Mouse (Mus musculus) T-helper 2 cell (primary cell): ENCODE results near the gene Gm1113.

Experiments used
- in situ Hi-C: fragments of 300-600 bp; cut with MboI, MseI; formaldehyde crosslinking; loops from one replicate; pipeline ENCODE4 v1.15.1; 2025; ENCODE audit warnings: high pct_unique_total_duplicates

Gene Gm1113

GRCm38 (mm10) chr9:35518169-35518568 lies at the start of gene Gm1113:
Gene Gm1113 (minus strand): TSS chr9:35518269.
- in situ Hi-C loops = no loop called here

GRCm38 (mm10) chr9:35564536-35565240 lies 46.6 kb upstream of the Gm1113 start:
- in situ Hi-C loops = loop anchor here (10.0 kb wide), 1 partner anchor 1160 kb away; the partner anchor contains the start of gene Chek1

GRCm38 (mm10) chr9:35561583-35561982 lies 43.5 kb upstream of the Gm1113 start:
- in situ Hi-C loops = loop anchor here (10.0 kb wide), 1 partner anchor 1163 kb away; the partner anchor contains the start of gene Chek1

- in situ Hi-C loops = loop anchor here (10.0 kb wide), 1 partner anchor 1164 kb away; the partner anchor contains the start of gene Chek1
These were observed 43.0 kb upstream of the Gm1113 start for GRCm38 (mm10) chr9:35561076-35561475.

- in situ Hi-C loops = no loop called here
These were observed 41.2 kb upstream of the Gm1113 start for GRCm38 (mm10) chr9:35559009-35559890.

DNA sequence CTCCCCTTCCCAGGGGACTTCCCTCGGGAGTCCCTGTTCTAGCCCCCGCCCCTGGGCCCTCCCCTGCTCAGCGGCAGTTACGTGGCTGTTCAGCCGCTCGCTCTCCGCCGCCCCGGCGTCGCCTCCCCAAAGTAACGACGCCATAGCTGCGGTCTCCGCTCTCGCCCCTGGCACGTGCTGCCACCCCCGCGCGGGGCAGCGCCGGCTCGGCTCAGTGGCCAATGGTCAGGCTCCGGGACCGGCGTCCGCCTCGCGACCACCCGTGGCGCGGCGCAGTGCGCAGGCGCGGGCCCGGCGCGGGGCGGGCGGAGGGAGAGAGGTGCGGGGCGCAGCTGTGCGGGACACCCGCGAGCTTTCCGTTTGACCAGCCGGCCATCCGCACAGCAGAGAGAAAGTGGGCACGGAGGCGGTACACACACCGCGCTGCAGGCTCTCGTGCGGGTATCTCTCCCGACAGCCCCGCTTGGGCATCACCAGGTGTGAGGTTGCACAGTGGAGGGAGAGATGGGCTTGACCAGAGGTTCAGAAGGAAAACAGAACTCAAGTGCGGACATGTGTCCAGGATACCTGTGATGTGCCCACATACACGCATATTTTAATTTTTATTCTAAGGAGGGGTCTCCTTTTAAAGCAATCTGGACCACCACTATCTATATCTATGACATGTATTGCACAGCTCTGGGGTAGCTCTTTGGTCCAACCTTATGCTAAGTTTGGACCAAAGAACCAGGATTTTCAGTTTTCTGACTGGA lies 40.4 kb upstream of the Gm1113 start, which contains the start of the genes Ddx25 and Pus3:
Gene Ddx25 (minus strand): TSS at position 272 of the 752 bp plus-strand sequence.
Gene Pus3 (plus strand): TSS at position 339 of the 752 bp plus-strand sequence.
- in situ Hi-C loops = no loop called here

DNA sequence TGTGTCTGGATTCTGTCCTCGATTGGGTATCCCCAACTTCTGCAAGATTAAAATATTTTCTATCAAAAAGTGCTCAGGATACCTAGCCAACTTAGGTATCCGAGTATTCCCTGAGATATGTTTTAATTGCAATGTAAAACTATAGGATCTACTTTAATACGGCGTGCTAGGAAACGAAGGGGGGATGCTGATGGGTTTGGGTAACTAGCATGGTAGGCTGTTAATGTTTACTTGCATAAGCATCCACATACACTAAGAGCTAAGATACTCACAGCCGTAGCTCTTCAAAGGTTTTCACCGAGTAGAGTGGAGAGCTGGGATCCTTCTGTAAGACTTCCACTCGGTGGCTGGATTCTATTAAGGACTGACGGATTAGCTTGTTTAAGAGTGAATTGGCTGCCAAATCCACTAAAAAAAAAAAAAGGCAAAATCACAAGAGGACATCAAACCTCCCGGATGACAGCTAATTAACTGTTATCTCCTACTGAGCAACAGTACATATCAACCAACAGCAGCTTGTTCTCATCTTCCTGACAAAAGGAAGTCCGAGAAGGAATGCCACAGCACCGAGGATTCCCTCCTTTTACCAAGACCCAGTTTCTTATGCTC lies 38.5 kb upstream of the Gm1113 start:
- in situ Hi-C loops = no loop called here

DNA sequence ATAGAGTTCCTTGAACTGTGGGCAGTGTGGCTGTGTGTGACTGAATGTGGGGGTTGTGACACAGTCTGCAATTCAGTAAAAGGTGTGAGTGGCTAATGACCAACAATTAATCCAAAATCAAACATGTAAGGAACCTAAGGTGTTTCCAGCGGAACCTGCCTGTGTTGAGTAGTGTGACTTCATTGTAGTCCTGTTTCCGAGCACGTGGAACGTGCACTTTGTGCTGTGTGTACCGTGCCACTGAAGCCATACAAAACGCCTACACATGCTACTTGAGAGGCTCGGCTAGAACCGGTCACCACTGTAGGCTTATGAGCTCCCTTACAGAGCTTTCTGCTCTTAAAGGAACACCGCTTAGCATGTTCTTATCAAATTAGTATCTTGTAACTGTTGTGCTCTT lies 30.4 kb upstream of the Gm1113 start:
- in situ Hi-C loops = no loop called here

GRCm38 (mm10) chr9:35546745-35547144 lies 28.7 kb upstream of the Gm1113 start:
- in situ Hi-C loops = no loop called here

DNA sequence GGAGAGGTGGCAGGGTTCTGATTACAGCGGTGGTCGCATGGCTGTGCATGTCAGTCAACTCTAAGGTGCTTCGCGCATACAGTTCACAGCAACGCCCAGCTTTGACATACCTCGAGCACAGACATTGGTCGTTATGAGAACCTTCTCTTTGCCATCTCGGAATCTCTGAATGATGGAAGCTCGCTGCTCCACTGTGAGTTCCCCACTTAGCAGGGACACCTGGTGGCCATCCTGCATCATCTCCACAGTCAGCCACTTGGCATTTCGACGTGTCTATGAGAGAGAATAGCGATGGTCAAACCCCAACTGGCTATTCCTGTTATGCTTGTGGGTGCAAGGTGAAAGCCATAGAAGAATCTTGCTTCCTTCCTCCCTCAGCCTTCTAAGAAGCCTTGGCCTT lies 27.6 kb upstream of the Gm1113 start:
- in situ Hi-C loops = no loop called here

- in situ Hi-C loops = no loop called here
These were observed 26.6 kb upstream of the Gm1113 start for GRCm38 (mm10) chr9:35544666-35545065.

DNA sequence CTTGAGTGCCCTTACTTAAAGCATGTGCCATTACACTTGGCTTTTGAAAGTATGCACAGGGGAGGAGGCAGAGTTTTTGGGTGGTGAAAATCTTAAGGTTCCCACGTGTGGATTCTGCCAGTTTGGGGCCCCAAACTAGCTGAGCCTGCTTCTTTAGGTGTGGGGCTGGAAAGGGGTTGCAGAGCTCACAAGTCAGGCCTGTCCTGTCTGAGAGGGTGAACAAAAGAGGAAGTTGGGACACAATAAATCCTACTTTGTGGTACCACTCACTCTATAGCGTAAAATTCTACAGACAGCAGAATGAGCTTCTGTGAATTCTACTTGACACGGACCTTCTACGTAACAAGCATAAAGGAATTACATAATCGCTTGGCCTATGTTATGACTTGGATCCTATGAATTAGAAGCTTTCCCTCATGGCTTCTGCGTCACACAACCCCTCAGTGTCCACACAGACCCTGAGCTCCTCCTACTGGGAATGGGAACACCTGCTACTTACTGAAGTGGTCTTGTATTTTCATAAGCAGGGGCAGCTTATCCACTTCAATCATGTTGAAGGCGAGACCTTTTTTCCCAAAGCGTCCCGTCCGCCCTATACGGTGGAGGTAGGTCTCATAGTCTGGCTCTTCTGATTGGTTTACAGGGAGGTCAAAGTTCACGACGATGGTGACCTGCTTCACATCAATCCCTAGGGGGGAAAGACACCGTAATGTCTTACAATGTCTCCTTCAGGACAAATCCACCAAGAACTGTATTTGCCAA lies 25.2 kb upstream of the Gm1113 start:
- in situ Hi-C loops = no loop called here

DNA sequence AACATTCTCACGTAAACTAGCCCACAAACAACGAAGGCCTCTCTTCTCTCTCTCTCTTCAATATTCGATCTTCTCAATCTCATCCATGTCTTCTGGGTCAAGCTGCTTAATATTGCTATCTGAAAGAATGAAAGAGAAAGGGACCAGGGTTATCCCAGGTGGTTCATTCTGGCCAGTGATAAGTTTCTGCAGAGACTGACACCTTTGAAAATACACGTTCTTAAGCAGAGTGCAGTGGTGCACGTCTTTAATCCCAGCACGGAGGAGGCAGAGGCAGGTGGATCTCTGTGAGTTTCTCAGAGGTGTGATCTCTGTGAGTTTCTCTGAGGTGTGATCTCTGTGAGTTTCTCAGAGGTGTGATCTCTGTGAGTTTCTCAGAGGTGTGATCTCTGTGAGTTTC lies 23.9 kb upstream of the Gm1113 start:
- in situ Hi-C loops = no loop called here

DNA sequence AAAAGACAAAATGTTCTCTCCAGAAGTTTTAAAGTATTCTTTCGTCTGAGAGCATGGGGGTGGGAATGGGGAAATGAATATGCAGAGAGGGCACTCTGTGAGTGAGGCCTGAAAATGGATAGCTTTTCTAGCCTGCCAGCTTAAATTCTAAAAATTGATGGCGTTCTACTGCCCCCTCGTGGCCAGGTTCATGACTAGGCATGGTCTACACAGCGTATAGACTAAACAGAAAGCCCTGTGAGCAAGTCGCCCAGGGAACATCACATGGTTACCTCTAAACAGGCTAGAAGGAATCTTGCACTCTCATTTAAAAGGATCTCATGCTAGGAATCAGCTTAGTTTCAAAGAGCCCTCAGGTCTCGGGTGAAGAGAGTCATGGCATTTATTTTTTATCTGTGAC lies 23.4 kb upstream of the Gm1113 start:
- in situ Hi-C loops = no loop called here

DNA sequence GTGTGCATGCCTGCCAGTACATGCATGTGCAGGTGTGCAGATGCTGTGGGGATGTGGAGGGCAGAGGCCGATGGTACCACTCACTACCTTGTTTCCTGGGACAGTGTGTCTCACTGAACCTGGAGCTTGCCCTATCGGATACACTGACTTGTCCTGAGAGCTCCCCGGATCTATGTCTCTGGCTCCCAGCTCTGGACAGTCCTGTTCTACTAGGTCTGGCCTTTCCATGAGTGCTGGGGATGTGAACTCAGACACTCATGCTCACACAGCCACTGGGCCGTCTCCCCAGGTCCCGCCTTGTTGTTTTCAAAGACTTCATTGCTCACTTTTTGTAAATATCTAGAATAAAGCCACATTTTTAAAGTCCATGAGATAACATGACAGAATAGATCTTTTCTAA lies 23.0 kb upstream of the Gm1113 start:
- in situ Hi-C loops = no loop called here

DNA sequence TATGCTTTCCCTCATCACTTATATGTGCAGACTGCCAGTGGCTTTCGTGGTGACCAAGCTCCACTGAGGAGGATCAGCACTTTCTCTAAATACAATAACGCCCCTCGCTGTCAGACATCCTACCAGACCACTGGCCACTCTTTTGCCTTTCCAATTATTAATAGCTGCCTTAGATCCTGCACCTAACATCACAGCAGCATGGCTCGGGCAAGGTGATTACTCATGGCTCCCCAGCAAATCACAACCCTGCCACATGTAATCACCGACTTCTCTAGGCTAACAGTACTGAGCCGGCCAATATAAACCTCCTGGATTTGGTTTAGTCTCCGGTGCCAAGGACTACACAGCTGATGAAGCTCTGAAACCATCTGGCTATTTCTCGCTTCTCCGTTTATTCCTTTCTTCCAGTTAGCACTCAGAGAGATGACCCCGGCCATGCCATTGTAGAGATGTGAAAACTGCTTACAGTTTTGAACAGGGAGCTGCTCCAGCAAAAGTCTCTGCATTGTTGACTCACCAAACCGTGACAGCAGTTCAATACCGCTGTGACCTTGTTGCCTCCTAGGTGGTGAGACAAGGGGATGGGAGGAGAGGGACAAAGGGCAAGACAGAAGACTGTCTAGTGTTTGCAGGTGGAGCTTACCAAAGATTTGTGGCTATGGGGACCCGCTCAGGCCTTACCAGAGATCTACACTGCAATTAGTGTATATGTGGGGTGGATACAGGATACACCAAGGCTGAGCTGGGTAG lies 21.1 kb upstream of the Gm1113 start:
- in situ Hi-C loops = loop anchor here (10.0 kb wide), 1 partner anchor 554 kb away; no protein-coding TSS in a partner anchor

DNA sequence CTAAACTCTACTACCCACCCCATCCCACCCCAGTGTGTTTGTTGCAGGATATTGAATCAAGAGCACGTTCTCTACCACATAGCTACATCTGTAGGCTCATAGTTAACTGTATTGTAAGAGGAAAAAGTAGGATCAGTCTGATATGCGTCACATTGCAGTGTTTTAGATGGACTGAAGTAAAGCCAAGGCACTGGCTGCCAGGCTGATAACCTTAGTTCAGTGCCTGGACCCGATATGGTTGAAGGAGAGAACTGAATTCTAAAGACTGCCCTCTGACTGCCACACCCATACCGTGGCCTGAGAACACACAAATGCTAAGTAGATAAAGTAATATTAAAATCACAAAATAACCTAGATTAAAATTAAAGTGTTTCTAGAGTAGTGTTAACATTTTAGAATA lies 17.8 kb upstream of the Gm1113 start:
- in situ Hi-C loops = loop anchor here (10.0 kb wide), 1 partner anchor 551 kb away; no protein-coding TSS in a partner anchor

DNA sequence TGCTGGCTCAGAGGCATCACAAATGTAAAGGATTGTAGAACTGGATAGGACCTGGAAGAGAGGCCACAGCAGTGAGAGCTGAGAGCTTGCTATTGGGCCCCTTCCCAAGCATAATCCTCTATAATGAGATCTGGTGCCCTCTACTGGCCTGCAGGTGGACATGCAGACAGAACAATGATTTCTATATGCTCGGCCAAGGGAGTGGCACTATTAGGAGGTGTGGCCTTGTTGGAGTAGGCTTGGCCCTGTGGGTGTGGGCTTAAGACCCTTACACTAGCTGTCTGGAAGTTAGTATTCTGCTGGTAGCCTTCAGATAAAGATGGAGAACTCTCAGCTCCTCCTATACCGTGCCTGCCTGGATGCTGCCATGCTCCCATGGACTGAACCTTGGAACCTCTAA lies 17.0 kb upstream of the Gm1113 start:
- in situ Hi-C loops = loop anchor here (10.0 kb wide), 1 partner anchor 550 kb away; no protein-coding TSS in a partner anchor

DNA sequence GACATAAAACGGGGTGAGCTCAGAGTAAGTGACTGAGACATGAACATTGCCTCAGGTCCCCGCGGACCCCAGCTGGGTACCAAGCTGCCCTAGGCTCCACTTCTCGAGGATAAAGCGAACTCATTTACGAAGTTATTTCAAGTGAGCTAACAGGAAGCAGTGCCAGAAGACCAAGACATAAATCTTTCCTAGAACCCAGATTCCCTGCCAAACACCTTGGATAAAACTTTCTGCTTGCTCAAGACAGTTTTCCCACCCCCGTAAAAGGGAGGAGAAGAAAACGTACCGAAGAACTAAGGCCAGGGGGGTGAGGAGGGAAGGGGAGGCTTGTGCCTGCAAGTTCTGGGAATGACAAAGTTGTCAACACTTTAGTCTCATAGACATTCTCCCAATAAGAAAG lies 15.2 kb upstream of the Gm1113 start:
- in situ Hi-C loops = loop anchor here (5.0 to 10.0 kb wide), 2 partner anchors 246 to 548 kb away; no protein-coding TSS in a partner anchor
